Mouse (Mus musculus) thymus, postnatal 14 days (tissue): Measurements from ENCODE around the gene Oprl1.
A peak's percentile ranks its signal among the peaks of the same experiment; 100 is the strongest.

Experiments
- DNase-seq: peaks from one replicate; pipeline ENCODE4 v3.0.0; 2021

Gene Oprl1

GRCm38 (mm10) chr2:181693339-181694280 lies 21.2 kb upstream of the Oprl1 start, which contains the start of gene Rgs19:
Gene Rgs19 (minus strand): TSS chr2:181693977.
- peak; percentile 93 for DNase-seq

- no peak for DNase-seq
Measured at GRCm38 (mm10) chr2:181694581-181694980, 20.2 kb upstream of the Oprl1 start.

GRCm38 (mm10) chr2:181695776-181696175 lies 19.0 kb upstream of the Oprl1 start:
- no peak for DNase-seq

GRCm38 (mm10) chr2:181696801-181697420 lies 17.9 kb upstream of the Oprl1 start:
- DNase-seq = no peak

GRCm38 (mm10) chr2:181698241-181698640 lies 16.6 kb upstream of the Oprl1 start, which contains the start of gene Lkaaear1:
Gene Lkaaear1 (minus strand): TSS chr2:181698442.
- no peak for DNase-seq

GRCm38 (mm10) chr2:181706668-181707067 lies 8.1 kb upstream of the Oprl1 start:
- DNase-seq = peak; percentile 37

- DNase-seq = no peak
Measured at GRCm38 (mm10) chr2:181713749-181714148, 1.1 kb upstream of the Oprl1 start.

- DNase-seq = no peak
Measured at GRCm38 (mm10) chr2:181715382-181715781, 566 bp downstream of the Oprl1 start.

- DNase-seq = no peak
Measured at GRCm38 (mm10) chr2:181716991-181717390, 2.2 kb downstream of the Oprl1 start.

- no peak for DNase-seq
Measured at GRCm38 (mm10) chr2:181720061-181720460, 5.2 kb downstream of the Oprl1 start.

- DNase-seq = no peak
Measured at GRCm38 (mm10) chr2:181721200-181721599, 6.4 kb downstream of the Oprl1 start.

GRCm38 (mm10) chr2:181722213-181722612 lies 7.4 kb downstream of the Oprl1 start:
- peak; percentile 39 for DNase-seq

GRCm38 (mm10) chr2:181727659-181728262 lies 12.9 kb downstream of the Oprl1 start:
- DNase-seq = no peak

GRCm38 (mm10) chr2:181730051-181730450 lies 15.2 kb downstream of the Oprl1 start:
- DNase-seq = peak; percentile 44

GRCm38 (mm10) chr2:181752626-181753025 lies 37.8 kb downstream of the Oprl1 start:
- DNase-seq = no peak

- no peak for DNase-seq
Measured at GRCm38 (mm10) chr2:181758147-181758725, 43.4 kb downstream of the Oprl1 start.

GRCm38 (mm10) chr2:181759041-181759440 lies 44.2 kb downstream of the Oprl1 start:
- no peak for DNase-seq

- DNase-seq = no peak
Measured at GRCm38 (mm10) chr2:181763006-181763830, 48.4 kb downstream of the Oprl1 start, which contains the start of gene Myt1. Gene Myt1 (plus strand): TSS chr2:181763332.

GRCm38 (mm10) chr2:181763886-181764527 lies 49.2 kb downstream of the Oprl1 start:
- DNase-seq = no peak

GRCm38 (mm10) chr2:181764600-181764999 lies 49.8 kb downstream of the Oprl1 start:
- peak; percentile 26 for DNase-seq

- DNase-seq = no peak
Measured at GRCm38 (mm10) chr2:181765251-181765650, 50.4 kb downstream of the Oprl1 start.
